Mouse (Mus musculus): Measurements from ENCODE around the gene Nhej1. TPM values are rescaled to one million over a fixed set of nuclear protein-coding genes. Genes with fewer than 3 reads are reported as not detected.
A peak's percentile ranks its signal among the peaks of the same experiment; 100 is the strongest.

Nhej1 gene
- polyA plus RNA-seq, 1 experiment from 2014 or later, result 6.6 TPM

GRCm38 (mm10) chr1:75158990-75159389, 34.0 kb upstream of the Nhej1 start:
- Histone ChIP-seq H3K27ac (ENCODE audit: low read length) (no peak overlapping the region), H3K4me3 (ENCODE audit: low read depth, low read length) (no peak overlapping the region), H3K4me2 (replicated peaks; ENCODE audit: low read depth, low read length) (no peak overlapping the region), H3K9me3 (ENCODE audit: low read length) (no peaks in the 10 kb centered on the region), H3K36me3 (ENCODE audit: insufficient read depth, low read length) (no peaks in the 10 kb centered on the region), H3K4me1 (ENCODE audit: insufficient read depth, low read depth, low read length) (no peaks in the 10 kb centered on the region), H3K9ac (replicated peaks; ENCODE audit: low read depth) (no peak overlapping the region), H3K27me3 (replicated peaks; ENCODE audit: insufficient read depth, low read length) (no peaks in the 10 kb centered on the region)
- TF ChIP-seq CTCF (IDR thresholded peaks at IDR 0.05) (no peak), EP300 (IDR thresholded peaks at IDR 0.05) (no peak)
- no peak for ATAC-seq
- DNase-seq (ENCODE audit: low spot score), result no peak

DNA sequence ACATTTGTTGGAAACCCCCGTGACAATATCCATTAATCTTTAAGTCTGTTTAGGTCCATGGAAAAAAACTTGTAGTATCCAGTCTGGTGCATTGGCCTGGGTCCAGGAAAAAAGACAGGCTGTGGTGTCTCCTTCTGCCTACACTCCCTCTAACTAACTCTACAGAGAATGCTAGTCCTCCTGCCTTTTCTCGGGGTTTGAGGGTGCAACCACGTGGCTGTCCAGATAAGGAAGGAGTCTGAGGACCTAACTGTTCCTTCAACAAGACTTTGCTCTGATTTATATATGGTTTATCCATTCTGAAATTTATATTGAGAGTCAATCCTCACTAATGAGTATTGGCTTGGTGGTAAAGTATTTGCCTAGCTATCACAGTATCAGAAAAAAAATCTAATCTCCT, 30.8 kb upstream of the Nhej1 start:
- H3K27ac ChIP-seq (ENCODE audit: low read length), result no peak overlapping the region
- H3K36me3 ChIP-seq (ENCODE audit: insufficient read depth, low read length), result no peaks in the 10 kb centered on the region
- H3K4me2 ChIP-seq (replicated peaks; ENCODE audit: low read depth, low read length), result no peak overlapping the region
- 28% methylated on average over 3 of the region's 3 CpGs for WGBS
- no peak for DNase-seq (ENCODE audit: low spot score)
- no peaks in the 10 kb centered on the region for H3K4me1 ChIP-seq (ENCODE audit: insufficient read depth, low read depth, low read length)
- no peaks in the 10 kb centered on the region for H3K9me3 ChIP-seq (ENCODE audit: low read length)
- no peak overlapping the region for H3K9ac ChIP-seq (replicated peaks; ENCODE audit: low read depth)
- H3K27me3 ChIP-seq (replicated peaks; ENCODE audit: insufficient read depth, low read length), result no peaks in the 10 kb centered on the region
- no peak for TF ChIP-seq EP300 (IDR thresholded peaks at IDR 0.05)
- TF ChIP-seq CTCF (IDR thresholded peaks at IDR 0.05), result no peak
- no peak for ATAC-seq
- H3K4me3 ChIP-seq (ENCODE audit: low read depth, low read length), result no peak overlapping the region

DNA sequence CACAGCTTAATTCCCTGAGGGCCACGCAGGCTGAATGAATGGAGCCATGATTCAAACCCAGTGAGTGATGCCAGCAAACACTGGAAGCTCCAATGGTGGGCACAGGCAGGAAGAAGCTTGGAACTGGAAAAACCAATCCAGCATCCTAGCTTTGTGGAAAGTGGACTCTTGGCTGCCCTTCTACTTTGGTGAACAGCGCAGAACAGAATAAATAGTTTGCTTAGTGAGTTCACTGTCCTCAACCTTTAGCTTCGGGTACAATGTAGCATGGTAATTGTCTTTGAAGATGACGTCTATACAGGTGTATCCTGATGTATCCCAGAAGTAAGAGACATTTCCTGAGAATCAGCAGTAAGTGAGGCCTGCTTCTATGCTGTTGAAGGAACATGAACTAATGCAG, 23.7 kb upstream of the Nhej1 start:
- ATAC-seq, result no peak
- H3K27me3 ChIP-seq (replicated peaks; ENCODE audit: insufficient read depth, low read length), result no peaks in the 10 kb centered on the region
- TF ChIP-seq EP300 (IDR thresholded peaks at IDR 0.05) (no peak), CTCF (IDR thresholded peaks at IDR 0.05) (no peak)
- WGBS, result 83% methylated on average over 4 of the region's 4 CpGs
- no peaks in the 10 kb centered on the region for H3K4me1 ChIP-seq (ENCODE audit: insufficient read depth, low read depth, low read length)
- no peak for DNase-seq (ENCODE audit: low spot score)
- H3K4me3 ChIP-seq (ENCODE audit: low read depth, low read length), result no peak overlapping the region
- H3K36me3 ChIP-seq (ENCODE audit: insufficient read depth, low read length), result peaks cover 15% of the 10 kb centered on the region
- H3K4me2 ChIP-seq (replicated peaks; ENCODE audit: low read depth, low read length), result no peak overlapping the region
- H3K27ac ChIP-seq (ENCODE audit: low read length), result no peak overlapping the region
- no peaks in the 10 kb centered on the region for H3K9me3 ChIP-seq (ENCODE audit: low read length)
- H3K9ac ChIP-seq (replicated peaks; ENCODE audit: low read depth), result no peak overlapping the region

DNA sequence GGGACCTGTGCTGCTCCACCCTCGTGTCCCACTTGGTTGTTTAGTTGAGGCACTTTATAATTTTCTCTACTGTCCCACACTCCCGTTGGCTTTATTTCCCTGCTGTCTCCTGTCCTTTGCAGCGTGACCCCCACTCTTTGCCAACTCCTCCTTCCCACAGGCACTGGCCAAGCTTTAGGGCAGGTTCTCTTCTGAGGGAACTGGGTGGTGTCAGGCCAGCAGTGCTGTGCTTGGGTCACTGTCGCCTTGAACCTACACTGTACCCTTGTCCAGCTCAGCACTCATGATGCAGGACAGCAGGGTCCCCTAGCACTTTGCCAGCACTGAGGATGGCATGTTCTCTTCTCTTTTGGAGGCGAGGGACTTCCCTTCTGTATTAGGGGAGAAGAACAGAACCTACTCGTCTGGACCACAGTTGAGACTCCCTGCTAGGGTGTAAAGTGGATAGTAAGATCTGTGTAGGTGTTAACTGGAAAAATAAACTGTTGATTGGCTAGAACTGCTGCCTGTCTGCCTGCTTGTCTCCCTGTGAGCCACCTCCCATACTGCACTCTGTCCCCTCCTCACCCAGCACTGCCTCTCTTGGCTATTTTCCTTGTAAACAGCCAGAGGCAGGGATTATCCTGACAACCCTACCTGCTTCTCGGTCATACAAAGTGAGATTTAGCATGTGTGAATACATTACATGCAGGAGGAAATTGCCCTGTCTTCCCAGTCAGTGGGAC, 22.6 kb upstream of the Nhej1 start:
- WGBS, result 79% methylated on average over 7 of the region's 7 CpGs
- DNase-seq (ENCODE audit: low spot score), result no peak
- peaks cover 15% of the 10 kb centered on the region for H3K36me3 ChIP-seq (ENCODE audit: insufficient read depth, low read length)
- no peak overlapping the region for H3K4me2 ChIP-seq (replicated peaks; ENCODE audit: low read depth, low read length)
- no peak overlapping the region for H3K9ac ChIP-seq (replicated peaks; ENCODE audit: low read depth)
- no peaks in the 10 kb centered on the region for H3K9me3 ChIP-seq (ENCODE audit: low read length)
- peaks cover 4% of the 10 kb centered on the region; the same call in 1 of the 2 replicates for H3K4me1 ChIP-seq (ENCODE audit: insufficient read depth, low read depth, low read length)
- no peak for ATAC-seq
- no peaks in the 10 kb centered on the region for H3K27me3 ChIP-seq (replicated peaks; ENCODE audit: insufficient read depth, low read length)
- no peak overlapping the region for H3K27ac ChIP-seq (ENCODE audit: low read length)
- no peak overlapping the region for H3K4me3 ChIP-seq (ENCODE audit: low read depth, low read length)
- TF ChIP-seq EP300 (IDR thresholded peaks at IDR 0.05) (no peak), CTCF (IDR thresholded peaks at IDR 0.05) (no peak)

- Histone ChIP-seq H3K9ac (replicated peaks; ENCODE audit: low read depth) (no peak overlapping the region), H3K27ac (ENCODE audit: low read length) (no peak overlapping the region), H3K4me3 (ENCODE audit: low read depth, low read length) (no peak overlapping the region), H3K36me3 (ENCODE audit: insufficient read depth, low read length) (peaks cover 15% of the 10 kb centered on the region), H3K4me1 (ENCODE audit: insufficient read depth, low read depth, low read length) (peaks cover 4% of the 10 kb centered on the region; the same call in 1 of the 2 replicates), H3K27me3 (replicated peaks; ENCODE audit: insufficient read depth, low read length) (no peaks in the 10 kb centered on the region), H3K4me2 (replicated peaks; ENCODE audit: low read depth, low read length) (no peak overlapping the region), H3K9me3 (ENCODE audit: low read length) (no peaks in the 10 kb centered on the region)
- 96% methylated on average over 3 of the region's 3 CpGs for WGBS
- DNase-seq (ENCODE audit: low spot score) (no peak), ATAC-seq (no peak)
- TF ChIP-seq EP300 (IDR thresholded peaks at IDR 0.05) (no peak), CTCF (IDR thresholded peaks at IDR 0.05) (no peak)
Measured at GRCm38 (mm10) chr1:75145589-75145988, 20.6 kb upstream of the Nhej1 start.

DNA sequence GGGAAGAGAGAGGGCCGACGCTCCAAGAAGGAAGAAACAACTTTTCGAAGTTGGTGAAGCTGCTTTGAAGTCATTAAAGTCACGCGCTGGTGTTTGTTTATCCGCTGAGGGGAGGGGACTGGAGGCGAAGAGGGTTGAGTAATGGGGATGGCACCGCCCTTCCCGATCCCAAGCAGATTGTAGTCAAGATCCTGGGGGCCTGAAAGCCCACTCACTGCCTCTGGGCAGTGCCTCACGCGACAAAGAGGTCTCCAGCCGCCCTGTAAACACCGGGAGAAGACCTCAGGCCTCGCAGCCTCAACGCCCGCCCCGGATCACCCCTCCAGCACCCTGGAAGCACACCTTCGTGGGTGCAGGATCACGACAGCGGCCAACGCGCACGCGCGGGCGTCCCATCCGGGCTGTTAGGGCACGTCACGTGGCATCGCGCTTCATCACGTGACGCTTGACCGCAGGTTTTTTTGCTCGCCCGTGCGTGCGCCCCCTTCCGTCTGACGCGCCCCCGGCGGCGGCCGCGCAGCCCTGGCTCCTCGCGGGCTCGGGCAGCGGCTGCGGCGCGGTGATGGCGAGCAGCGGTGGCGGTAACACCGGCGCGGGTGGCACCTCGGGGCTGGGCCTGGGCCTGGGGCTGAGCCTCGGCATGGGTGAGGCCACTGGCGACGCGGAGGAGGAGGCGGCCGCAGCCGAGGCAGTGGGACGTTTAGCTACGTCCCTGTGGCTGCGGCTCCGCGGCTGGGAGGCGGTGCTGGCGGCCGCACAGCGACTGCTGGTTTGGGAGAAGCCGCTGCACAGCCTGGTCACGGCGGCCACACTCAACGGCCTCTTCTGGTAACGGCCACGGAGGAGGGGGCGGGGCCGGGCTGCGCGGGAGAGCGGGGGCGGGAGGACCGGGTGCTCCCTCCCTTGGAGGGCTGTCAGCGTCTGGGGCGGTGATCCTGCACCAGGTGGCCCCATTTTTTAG, 17.6 kb upstream of the Nhej1 start, which contains the start of the genes Cnppd1 and Retreg2:
Cnppd1 (minus strand) TSS at position 411 of the 961 bp plus-strand sequence.
Retreg2 (plus strand) TSS at position 478 of the 961 bp plus-strand sequence.
- H3K36me3 ChIP-seq (ENCODE audit: insufficient read depth, low read length), result peaks cover 20% of the 10 kb centered on the region; the same call in 1 of the 2 replicates
- H3K4me2 ChIP-seq (replicated peaks; ENCODE audit: low read depth, low read length), result peak within 1 kb of the TSS; percentile 89
- no peaks in the 10 kb centered on the region for H3K9me3 ChIP-seq (ENCODE audit: low read length)
- peak within 1 kb of the TSS; percentile 77 for H3K9ac ChIP-seq (replicated peaks; ENCODE audit: low read depth)
- peak within 1 kb of the TSS; percentile 81 for H3K4me3 ChIP-seq (ENCODE audit: low read depth, low read length)
- DNase-seq (ENCODE audit: low spot score) (peak; percentile 97), ATAC-seq (peak; percentile 90)
- 1% methylated on average over 64 of the region's 91 CpGs for WGBS
- H3K27ac ChIP-seq (ENCODE audit: low read length), result peak within 1 kb of the TSS; percentile 98
- H3K4me1 ChIP-seq (ENCODE audit: insufficient read depth, low read depth, low read length), result peaks cover 4% of the 10 kb centered on the region; the same call in 1 of the 2 replicates
- no peaks in the 10 kb centered on the region for H3K27me3 ChIP-seq (replicated peaks; ENCODE audit: insufficient read depth, low read length)
- TF ChIP-seq EP300 (IDR thresholded peaks at IDR 0.05), result peak; percentile 60
- peak; percentile 74 for TF ChIP-seq CTCF (IDR thresholded peaks at IDR 0.05)

Measured in lung, postnatal 0 days (tissue).